Mouse (Mus musculus): ENCODE measurements at regions not wholly inside any gene's neighbourhood (a gene's known extent, or its start where the extent isn't known, plus 50 kb on each side); places are given as distances from the start of the nearest gene placed in this dataset.
A peak's percentile ranks its signal among the peaks of the same experiment; 100 is the strongest.

DNA sequence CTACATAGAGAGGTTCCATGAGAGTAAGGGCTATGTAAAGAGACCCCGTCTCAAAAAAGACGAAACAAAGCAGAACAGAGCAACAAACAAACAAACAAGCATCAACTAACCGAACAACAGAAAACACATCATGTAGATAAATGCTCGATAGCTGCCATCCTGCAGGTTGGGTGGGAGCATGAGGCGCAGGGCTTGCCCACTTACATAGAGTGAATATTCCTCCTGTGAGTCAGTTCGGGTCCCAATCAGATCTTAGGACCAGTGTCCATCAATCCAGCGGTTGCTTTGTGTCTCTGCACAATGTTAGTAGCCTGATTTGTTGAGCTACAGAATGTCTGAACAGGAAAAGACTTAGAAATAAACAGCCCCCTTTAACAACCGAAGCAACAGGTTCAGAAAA is 129.4 kb upstream of the Rcn1 start:
- no peak for DNase-seq (ENCODE audit: low read depth, low spot score)

DNA sequence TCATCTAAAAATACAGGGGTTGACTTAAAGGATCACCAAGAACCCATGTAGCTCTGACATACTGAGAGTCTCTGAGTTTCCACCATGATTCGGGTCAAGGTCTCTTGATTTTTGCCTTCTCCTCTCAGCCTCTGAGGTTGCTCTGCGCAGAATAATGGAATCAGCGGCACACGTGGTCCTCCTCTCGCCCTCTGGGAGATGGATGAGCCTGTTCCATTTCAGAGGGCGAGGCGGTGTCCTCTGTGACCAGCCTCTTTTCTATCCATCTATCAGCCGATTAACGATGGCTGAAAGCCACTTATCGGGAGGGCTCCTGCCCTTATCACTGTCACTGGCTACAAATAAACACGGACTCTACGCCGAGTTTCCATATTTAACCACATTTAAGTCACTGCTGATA is 124.6 kb upstream of the Pax6 start:
- no peak for DNase-seq (ENCODE audit: low read depth, low spot score)

DNA sequence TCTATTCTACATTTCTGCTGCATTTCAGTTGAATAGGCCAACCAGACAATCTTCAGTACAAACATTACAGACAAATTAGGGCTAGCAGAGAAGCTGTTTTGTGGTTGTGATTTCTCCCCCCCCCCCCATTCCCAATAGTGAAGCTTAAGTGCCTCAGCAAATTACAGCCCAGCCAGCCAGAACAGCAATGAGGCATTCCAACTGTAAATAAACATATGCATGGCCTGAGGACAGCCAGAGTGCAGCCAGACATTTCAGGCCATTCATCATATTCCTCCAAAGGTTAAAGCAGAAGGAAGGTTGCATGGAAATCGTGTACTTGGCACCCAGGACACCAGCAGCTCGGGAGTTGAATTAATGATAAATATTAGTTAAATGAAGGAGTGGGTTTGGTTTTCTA is 116.6 kb upstream of the Pax6 start:
- DNase-seq (ENCODE audit: low read depth, low spot score) = no peak

DNA sequence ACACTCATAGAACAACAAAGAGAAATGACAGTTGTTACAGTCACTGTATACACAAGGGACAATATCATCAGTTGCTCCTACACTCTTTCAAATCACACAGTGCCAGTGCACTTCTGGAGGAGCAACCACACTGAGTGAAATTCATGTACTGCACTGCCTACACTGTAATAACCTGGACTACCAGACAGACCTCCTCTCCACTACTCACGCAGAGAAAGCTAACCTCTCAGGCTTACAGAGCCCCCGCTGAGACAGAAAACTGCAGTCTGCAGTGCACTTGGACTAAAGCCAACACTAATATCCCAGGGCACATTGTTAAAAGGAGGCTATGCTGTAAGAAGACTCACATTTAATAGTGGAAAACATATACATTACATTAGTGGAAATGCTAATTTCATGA is 81.9 kb upstream of the Pax6 start:
- no peak for DNase-seq (ENCODE audit: low read depth, low spot score)

DNA sequence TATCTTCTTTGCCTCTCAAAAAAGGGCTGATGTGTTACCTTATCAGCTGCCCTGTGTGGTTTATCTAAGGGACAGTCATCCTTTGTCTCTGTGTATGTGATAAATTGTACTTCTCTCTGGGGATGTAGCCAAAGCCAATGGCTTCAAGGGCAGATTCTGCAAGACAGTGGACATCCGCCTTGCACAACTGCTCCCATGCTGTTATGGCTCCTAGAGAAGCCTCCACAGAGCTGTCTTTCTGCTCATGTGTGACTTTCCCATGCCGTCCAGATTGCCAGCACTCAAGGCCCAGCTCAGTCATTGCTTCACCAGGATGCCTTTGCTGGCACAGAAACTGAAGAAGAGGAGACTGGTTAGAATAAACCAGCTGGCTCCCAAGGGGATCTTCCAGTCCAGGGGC is 74.6 kb upstream of the Pax6 start:
- no peak for DNase-seq (ENCODE audit: low read depth, low spot score)

DNA sequence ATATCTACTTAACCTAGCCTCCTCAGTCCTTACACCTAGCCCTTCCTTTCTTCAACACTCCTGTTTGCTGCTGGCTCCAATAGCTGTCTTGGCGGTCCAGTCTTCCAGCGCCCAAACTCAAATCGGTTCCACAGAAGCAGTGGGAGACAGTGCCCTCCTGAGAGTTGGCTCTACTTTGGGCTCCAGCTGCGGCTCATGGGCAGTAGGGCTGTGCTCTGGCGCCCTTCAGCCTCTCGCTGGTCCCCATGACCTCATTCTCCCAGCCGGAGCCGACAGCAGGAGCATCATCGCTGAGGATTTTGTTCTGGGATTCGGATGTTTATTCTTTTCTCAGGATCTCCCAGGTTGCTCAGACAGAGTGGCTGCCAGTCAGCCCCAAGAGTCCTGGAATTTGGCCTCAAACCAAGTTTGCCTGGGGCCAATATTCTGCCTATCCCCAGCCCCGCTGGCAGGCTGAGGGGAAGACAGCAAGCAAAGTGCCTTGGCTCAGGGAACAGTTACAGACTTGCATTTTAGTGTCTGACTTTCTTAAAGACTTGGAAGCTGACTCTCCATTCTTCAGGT is 64.1 kb upstream of the Pax6 start:
- DNase-seq (ENCODE audit: low read depth, low spot score) = peak; percentile 16

DNA sequence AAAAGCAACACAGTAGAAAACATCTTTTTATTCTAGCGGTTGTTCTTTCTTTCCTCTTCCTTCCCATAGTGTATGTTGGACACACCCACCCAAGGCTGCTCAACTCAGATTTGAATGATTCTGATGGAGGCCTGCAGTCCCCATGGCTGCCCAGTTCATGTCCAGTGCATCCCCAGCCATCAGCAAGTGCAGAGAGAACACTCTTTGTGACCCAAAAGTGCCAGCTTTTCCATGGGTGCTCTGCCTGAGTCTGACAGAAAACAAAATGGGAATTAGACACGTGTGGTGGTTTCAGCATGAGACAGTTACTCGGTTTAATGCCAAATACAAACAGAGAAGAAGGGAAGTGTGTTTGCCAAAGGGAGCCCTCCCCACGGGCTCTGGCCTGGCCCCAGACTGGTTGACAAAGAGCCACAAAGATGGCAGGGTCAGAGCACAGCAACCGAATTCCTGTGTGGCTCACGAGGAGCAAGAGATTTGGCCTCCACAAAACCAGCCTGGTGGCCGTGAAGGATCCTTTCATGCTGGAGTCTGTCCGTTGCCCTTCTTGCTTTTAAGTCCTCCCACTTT is 60.6 kb upstream of the Pax6 start:
- no peak for DNase-seq (ENCODE audit: low read depth, low spot score)

DNA sequence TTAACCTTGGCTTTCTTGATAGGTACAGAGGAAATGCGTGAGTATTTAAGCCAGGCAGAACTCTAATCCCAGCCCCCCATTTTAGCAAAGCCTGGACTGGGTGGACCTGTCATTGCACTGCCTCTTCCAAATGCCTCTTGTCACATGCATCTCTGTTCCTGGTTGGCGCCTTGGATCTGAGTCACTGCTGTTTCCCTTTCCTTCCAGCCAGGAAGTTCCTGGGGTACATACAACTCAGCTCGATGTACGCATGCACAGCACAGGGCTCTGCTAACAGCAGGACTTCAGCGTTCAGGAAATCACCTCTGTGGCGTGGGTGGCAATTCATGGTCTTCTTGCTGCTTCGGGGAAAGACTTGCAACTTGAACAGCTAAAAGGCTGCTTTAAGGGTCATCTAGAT is 59.9 kb upstream of the Pax6 start:
- no peak for DNase-seq (ENCODE audit: low read depth, low spot score)

DNA sequence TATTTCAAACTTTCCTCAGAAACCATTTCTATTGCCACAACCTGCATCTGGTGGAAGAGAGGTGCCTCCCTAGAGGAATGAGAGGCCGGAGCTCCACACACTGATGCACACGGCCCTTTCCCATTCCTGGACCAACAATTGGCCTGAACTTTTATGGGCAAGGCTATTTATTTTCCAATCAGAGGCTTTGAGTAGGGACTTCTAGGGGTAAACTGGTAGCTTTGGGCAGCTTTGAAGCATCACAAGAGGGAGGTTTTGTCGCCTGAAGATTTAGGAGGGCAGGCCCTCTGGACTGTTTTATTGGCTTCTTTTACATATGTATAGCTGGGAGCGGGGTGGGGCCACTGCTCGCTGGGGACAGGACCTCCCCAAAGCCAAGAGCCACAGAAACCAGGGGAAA is 57.7 kb upstream of the Pax6 start:
- no peak for DNase-seq (ENCODE audit: low read depth, low spot score)

DNA sequence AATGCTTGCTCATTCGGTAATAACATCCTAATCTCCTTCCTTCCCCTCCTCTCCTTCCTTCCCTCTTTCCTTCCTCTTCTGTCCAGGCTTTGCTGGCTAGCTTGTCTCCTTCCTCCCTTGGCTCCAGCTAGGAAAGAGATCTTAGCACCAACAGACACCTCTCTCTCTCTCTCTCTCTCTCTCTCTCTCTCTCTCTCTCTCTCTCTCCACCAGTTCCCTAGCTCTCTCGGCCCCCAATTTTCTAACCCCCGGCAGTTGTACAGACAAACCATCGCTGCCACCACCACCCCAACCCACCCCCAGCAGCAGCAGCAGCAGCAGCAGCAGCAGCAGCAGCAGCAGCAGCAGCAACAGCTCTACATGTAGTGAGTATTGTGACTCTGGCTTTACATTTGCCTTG is 57.0 kb upstream of the Pax6 start:
- no peak for DNase-seq (ENCODE audit: low read depth, low spot score)

DNA sequence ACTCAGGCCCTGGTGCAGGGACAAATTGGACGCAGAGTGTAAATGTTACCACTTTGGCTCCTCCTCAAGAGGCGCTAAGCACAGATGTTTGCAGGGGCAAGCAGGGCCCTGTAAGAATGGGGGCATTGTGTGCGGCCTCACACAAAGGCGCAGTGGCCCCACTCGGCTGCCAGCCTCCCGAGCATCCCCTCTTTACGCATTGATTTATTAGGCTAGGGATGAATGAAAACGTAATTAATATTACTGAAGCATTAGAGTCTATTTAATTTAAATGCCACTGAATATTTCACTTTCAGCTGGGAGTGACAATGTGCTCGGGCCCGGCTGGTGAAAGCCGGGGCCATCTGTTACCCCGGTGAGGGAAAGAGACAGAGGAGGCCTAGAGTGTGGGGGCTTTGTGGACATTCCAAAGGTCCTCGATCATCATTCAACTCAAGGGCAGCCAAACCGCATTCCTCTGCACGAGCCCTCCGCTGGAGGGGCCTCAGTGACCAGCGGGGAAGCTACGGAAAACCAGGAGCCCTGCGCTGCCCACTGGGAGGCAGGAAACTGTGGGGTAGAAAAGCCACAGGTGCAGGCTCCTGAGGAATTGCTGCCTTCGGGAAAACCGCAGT is 56.5 kb upstream of the Pax6 start:
- no peak for DNase-seq (ENCODE audit: low read depth, low spot score)

DNA sequence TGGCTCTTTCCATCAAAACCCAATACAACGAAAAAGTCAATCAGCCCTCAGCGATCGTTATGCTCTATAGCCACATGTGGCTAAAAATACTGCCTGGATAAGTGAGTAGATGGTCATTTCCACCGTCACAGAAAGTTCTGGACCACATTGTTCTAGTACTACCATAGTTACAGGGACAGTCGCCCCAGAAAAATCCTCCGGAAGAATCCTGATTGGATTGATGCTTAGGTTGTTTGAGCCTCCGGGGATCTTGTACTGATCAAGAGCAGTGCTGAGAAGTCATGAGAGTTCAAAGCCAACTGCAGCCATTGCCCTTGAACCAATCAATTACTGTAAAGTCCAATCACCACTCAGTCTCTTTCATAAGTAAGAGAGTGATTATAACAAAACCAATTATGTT is 56.0 kb upstream of the Pax6 start:
- DNase-seq (ENCODE audit: low read depth, low spot score) = no peak

DNA sequence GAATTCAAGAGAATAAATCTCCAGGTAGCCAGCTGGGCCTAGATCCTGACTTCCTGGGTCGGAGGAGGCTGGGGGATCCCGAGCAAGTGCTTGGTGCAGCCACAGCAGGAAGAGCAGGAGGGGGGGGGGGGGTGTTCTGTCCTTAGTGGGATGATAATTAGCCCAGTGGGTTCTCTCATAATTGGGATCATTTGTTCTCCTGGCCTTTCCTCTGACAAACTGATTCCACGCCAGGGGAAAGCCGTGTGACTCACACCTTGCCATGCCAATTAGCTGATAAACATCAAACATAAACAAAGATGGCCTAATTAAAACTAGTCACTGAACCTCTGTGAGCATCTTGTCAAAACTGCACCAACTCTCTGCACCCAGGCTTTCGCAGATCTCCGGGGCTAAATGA is 55.5 kb upstream of the Pax6 start:
- no peak for DNase-seq (ENCODE audit: low read depth, low spot score)

DNA sequence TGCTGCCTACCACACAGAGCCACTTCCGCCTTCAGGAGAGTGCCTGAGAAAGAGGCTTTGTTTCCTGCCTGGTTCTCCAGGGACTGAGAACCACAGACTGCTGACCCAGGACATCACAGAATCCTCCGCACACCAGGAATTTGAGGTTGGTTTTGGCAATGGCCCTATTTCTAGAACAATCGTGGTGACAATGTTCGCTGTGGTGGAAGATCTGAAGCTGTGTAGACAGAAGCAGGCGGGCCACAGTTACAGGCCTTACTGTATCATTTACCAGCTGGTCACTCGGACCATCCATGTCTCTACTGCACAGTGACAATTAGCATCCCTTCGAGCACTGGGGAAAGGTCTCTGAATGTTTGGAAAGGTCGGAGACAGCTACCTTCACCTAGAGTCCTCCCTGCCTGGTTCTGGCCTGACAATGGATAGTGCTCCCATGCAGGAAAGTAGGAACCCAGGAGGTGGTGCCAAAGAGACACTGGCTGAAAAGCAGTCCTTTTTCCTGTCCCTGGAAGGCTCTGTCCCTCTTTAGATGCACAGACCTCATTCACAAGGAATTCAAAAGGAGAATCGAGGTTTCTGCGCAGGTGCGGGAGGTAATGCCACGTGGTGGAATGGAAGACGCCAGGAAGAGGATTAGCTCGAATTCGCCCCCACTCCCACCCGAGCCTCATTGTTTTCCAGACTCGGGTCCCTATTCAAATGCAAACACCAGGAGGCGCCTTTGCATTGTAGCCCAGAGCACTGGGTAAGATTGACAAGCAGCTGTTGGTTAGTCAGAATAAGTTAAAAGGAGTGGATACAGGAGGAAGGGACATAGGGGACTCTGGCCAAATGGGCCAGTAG is 52.6 kb upstream of the Pax6 start:
- peak; percentile 70 for DNase-seq (ENCODE audit: low read depth, low spot score)

Data from 3T3-L1 (cell line).